Comparison of ENCODE assay signal across 8 mouse cellular contexts in genomic region chr13:73330844-73331501, GRCm38 (mm10). TPM values are rescaled to one million over a fixed set of nuclear protein-coding genes. Genes with fewer than 3 reads are reported as not detected.
DNase-seq lines count a peak whose midpoint lies in the region; ATAC-seq and TF ChIP-seq lines count a peak whose summit lies in the region.

No protein-coding gene starts in this region.

- no peaks in the 10 kb centered on the region for H3K9me3 ChIP-seq in ES-E14 (ENCODE audit: control insufficient read depth, insufficient read depth, low read depth, low read length)
- H3K9me3 ChIP-seq in forebrain, embryonic 16.5 days (ENCODE audit: control insufficient read depth, low read length) = no peaks in the 10 kb centered on the region
- no peaks in the 10 kb centered on the region for H3K9me3 ChIP-seq in lung, embryonic 15.5 days

- peaks cover 3% of the 10 kb centered on the region; the same call in 1 of the 2 replicates for H3K36me3 ChIP-seq in ES-E14 (ENCODE audit: control insufficient read depth, insufficient read depth, low read length, poor library complexity, severe bottlenecking)
- H3K36me3 ChIP-seq in forebrain, embryonic 16.5 days (ENCODE audit: control insufficient read depth, insufficient read depth) = no peaks in the 10 kb centered on the region
- no peaks in the 10 kb centered on the region for H3K36me3 ChIP-seq in lung, embryonic 15.5 days

- H3K27ac ChIP-seq in ES-E14 (ENCODE audit: insufficient read depth, low read depth, low read length, poor library complexity, severe bottlenecking) = peak overlapping the region; percentile 8; the same call in 1 of the 2 replicates
- H3K27ac ChIP-seq in forebrain, embryonic 16.5 days (ENCODE audit: low read length) = peak overlapping the region; percentile 74
- peak overlapping the region; percentile 62 for H3K27ac ChIP-seq in lung, embryonic 15.5 days

- H3K4me1 ChIP-seq in ES-E14 (ENCODE audit: control insufficient read depth in 2 of 2, insufficient read depth in 2 of 2, low read length in 2 of 2, poor library complexity in 1 of 2) = peaks cover 3 to 11% of the 10 kb centered on the region in 2 experiments; a peak in 3 of 4 replicates
- peaks cover 19% of the 10 kb centered on the region for H3K4me1 ChIP-seq in forebrain, embryonic 16.5 days (replicated peaks; ENCODE audit: control insufficient read depth, insufficient read depth, low read length)
- H3K4me1 ChIP-seq in lung, embryonic 15.5 days = peaks cover 29% of the 10 kb centered on the region

- ATAC-seq in forebrain, embryonic 16.5 days = peak; percentile 93
- peak; percentile 88 for ATAC-seq in lung, embryonic 15.5 days (ENCODE audit: borderline replicate concordance, extremely low read depth, low FRiP score, low TSS enrichment)

- intact Hi-C loops in heart, postnatal 36 days (cut with DNase I) = no loop called here

- peak overlapping the region; percentile 69 to 83 for H3K4me3 ChIP-seq in ES-E14 (ENCODE audit: insufficient read depth in 1 of 2, low read depth in 1 of 2, low read length in 2 of 2, poor library complexity in 1 of 2, severe bottlenecking in 1 of 2)
- peak overlapping the region; percentile 71 for H3K4me3 ChIP-seq in forebrain, embryonic 16.5 days (replicated peaks; ENCODE audit: low read length)
- peak overlapping the region; percentile 87 for H3K4me3 ChIP-seq in lung, embryonic 15.5 days

- H3K4me2 ChIP-seq in forebrain, embryonic 16.5 days (ENCODE audit: low read length) = peak overlapping the region; percentile 92
- H3K4me2 ChIP-seq in lung, embryonic 15.5 days = peak overlapping the region; percentile 90

- H3K9ac ChIP-seq in ES-E14 (ENCODE audit: insufficient read depth, low read depth, low read length, poor library complexity, severe bottlenecking) = peak overlapping the region; percentile 92
- peak overlapping the region; percentile 78 for H3K9ac ChIP-seq in forebrain, embryonic 16.5 days (replicated peaks; ENCODE audit: low read depth, low read length)
- H3K9ac ChIP-seq in lung, embryonic 15.5 days = peak overlapping the region; percentile 84

- WGBS in forebrain, embryonic 16.5 days = under 1% methylated on average over 42 of the region's 42 CpGs
- under 1% methylated on average over 42 of the region's 42 CpGs for WGBS in lung, embryonic 15.5 days

- H3K27me3 ChIP-seq in forebrain, embryonic 16.5 days (replicated peaks; ENCODE audit: control insufficient read depth, insufficient read depth, low read length) = no peaks in the 10 kb centered on the region
- H3K27me3 ChIP-seq in lung, embryonic 15.5 days = no peaks in the 10 kb centered on the region

- peak; percentile 71 for DNase-seq in ES-E14 (ENCODE audit: low read depth, low spot score)
- DNase-seq in cerebellum, adult 11-12 months = peak; percentile 89
- DNase-seq in heart, postnatal 36 days = peak; percentile 92 to 95
- peak; percentile 84 to 89 for DNase-seq in layer of hippocampus, adult 8-10 months (ENCODE audit: low spot score in 2 of 2)
- DNase-seq in ovary, adult 18-20 months (ENCODE audit: low spot score) = peak; percentile 71
- DNase-seq in thymus, postnatal 0 days (ENCODE audit: low spot score) = peak; percentile 89

- in situ Hi-C loops in ES-E14 (cut with MboI; ENCODE audit: low sequenced_read_pairs in 2 of 2, unreplicated experiment in 2 of 2) = no loop called here

TF ChIP-seq in ES-E14, 5 proteins besides CTCF, POLR2A, EP300 and RAD21:
- TF ChIP-seq MAFK (IDR thresholded peaks at IDR 0.05; ENCODE audit: insufficient read depth, low read depth, low read length) (no peak), HCFC1 (IDR thresholded peaks at IDR 0.05; ENCODE audit: borderline replicate concordance, insufficient read depth, low read length) (peak; percentile 87), CHD2 (IDR thresholded peaks at IDR 0.05; ENCODE audit: low read depth, low read length) (no peak)

RNA-seq across cellular contexts. Expression of gene Ndufs6, which starts 2.6 kb away (rescaled TPM):
- total RNA-seq in ES-E14 (2012; rRNA removed) = 203 and 214 TPM in 2 replicates
- polyA plus RNA-seq in forebrain, embryonic 16.5 days (2015; fragmentation: Nextera tagmentation; extraction: Ambion mirVana) = 313 and 333 TPM in 2 replicates
- total RNA-seq in heart, postnatal 36 days (2021) = 1,000 to 10,000 TPM; 1,205 to 1,240 TPM
- 100 to 1,000 TPM; 155 to 181 (median 165) TPM for total RNA-seq in layer of hippocampus, adult 8-10 months (2022)
- polyA plus RNA-seq in lung, embryonic 15.5 days (2015; fragmentation: Nextera tagmentation; extraction: Ambion mirVana) = 376 and 415 TPM in 2 replicates
- polyA plus RNA-seq in thymus, postnatal 0 days (2015; fragmentation: Nextera tagmentation; extraction: Ambion mirVana) = 405 and 440 TPM in 2 replicates

RNA-seq across cellular contexts. Expression of gene Mrpl36, which starts 2.7 kb away (rescaled TPM):
- 95.7 and 96.1 TPM in 2 replicates for total RNA-seq in ES-E14 (2012; rRNA removed)
- 92.2 and 93.9 TPM in 2 replicates for polyA plus RNA-seq in forebrain, embryonic 16.5 days (2015; fragmentation: Nextera tagmentation; extraction: Ambion mirVana)
- total RNA-seq in heart, postnatal 36 days (2021) = 10 to 100 TPM; 50.3 to 54.0 TPM
- 10 to 100 TPM; 30.2 to 34.6 (median 34.2) TPM for total RNA-seq in layer of hippocampus, adult 8-10 months (2022)
- polyA plus RNA-seq in lung, embryonic 15.5 days (2015; fragmentation: Nextera tagmentation; extraction: Ambion mirVana) = 130 and 131 TPM in 2 replicates
- 190 and 210 TPM in 2 replicates for polyA plus RNA-seq in thymus, postnatal 0 days (2015; fragmentation: Nextera tagmentation; extraction: Ambion mirVana)

Comparison
In these comparisons a context has a peak if more than half of its experiments do, and no peak if none do; other contexts are left out.
1. Peak in every context shown above with its lines: DNase-seq, ATAC-seq, H3K4me3 ChIP-seq and H3K27ac ChIP-seq.
2. H3K27ac ChIP-seq: peak in every context shown above with its lines; median percentile 74 in forebrain, embryonic 16.5 days; 62 in lung, embryonic 15.5 days; 8 in ES-E14.